Mouse (Mus musculus) duodenum, adult 2 months (tissue): ENCODE measurements around the gene Was. TPM values are rescaled to one million over a fixed set of nuclear protein-coding genes. Genes with fewer than 3 reads are reported as not detected.

Experiments
- polyA plus RNA-seq: library from polyadenylated mRNA; depleted of rRNA; stranded (reverse); fragments of >200 nt; gene quantifications from 2 replicates; pipeline ENCODE4 v1.2.3, GENCODE M21; 2012; ENCODE audit warnings: low replicate concordance; rRNA removed

Gene Was
- polyA plus RNA-seq, result 1.9 and 5.2 TPM in 2 replicates

GRCm38 (mm10) chrX:8090346-8090953 is at the start of gene Was:
TSS of gene Was (minus strand) at chrX:8090498.

GRCm38 (mm10) chrX:8132017-8132976 is 42.0 kb upstream of the Was start, which contains the start of gene Wdr13:
TSS of gene Wdr13 (minus strand) at chrX:8132892.

GRCm38 (mm10) chrX:8074430-8075014 is 15.8 kb downstream of the Was start, which contains the start of gene Suv39h1:
TSS of gene Suv39h1 (minus strand) at chrX:8074760.

Other genes with a start within 250 kb of the Was start
- 40.2 and 43.1 TPM in 2 replicates for gene Otud5, start 249.1 kb downstream of the Was start, polyA plus RNA-seq
- gene Pim2, start 212.2 kb downstream of the Was start, polyA plus RNA-seq, result 8.9 and 15.1 TPM in 2 replicates
- 113 and 128 TPM in 2 replicates for gene Slc35a2, start 206.5 kb downstream of the Was start, polyA plus RNA-seq
- 33.7 and 40.2 TPM in 2 replicates for gene Pqbp1, start 191.2 kb downstream of the Was start, polyA plus RNA-seq
- gene Timm17b, start 191.1 kb downstream of the Was start, polyA plus RNA-seq, result 50.6 and 53.9 TPM in 2 replicates
- gene Gm10491, start 182.7 kb downstream of the Was start, polyA plus RNA-seq, result not detected in 2 replicates
- gene Gm10490, start 181.0 kb downstream of the Was start, polyA plus RNA-seq, result not detected in 2 replicates
- 18.8 and 43.0 TPM in 2 replicates for gene Pcsk1n, start 170.7 kb downstream of the Was start, polyA plus RNA-seq
- gene Eras, start 161.9 kb downstream of the Was start, polyA plus RNA-seq, result not detected in 2 replicates
- gene Hdac6, start 142.6 kb downstream of the Was start, polyA plus RNA-seq, result 6.2 and 9.8 TPM in 2 replicates
- 0.24 and 0.27 TPM in 2 replicates for gene Gata1, start 112.4 kb downstream of the Was start, polyA plus RNA-seq
- gene Glod5, start 72.0 kb downstream of the Was start, polyA plus RNA-seq, result 15.0 and 16.6 TPM in 2 replicates
- gene Suv39h1, start 15.7 kb downstream of the Was start, polyA plus RNA-seq, result 4.7 and 7.2 TPM in 2 replicates
- 53.2 and 126 TPM in 2 replicates for gene Wdr13, start 42.4 kb upstream of the Was start, polyA plus RNA-seq
- 19.6 and 25.9 TPM in 2 replicates for gene Rbm3, start 55.4 kb upstream of the Was start, polyA plus RNA-seq
- gene Tbc1d25, start 85.7 kb upstream of the Was start, polyA plus RNA-seq, result 7.1 and 12.0 TPM in 2 replicates
- 149 and 236 TPM in 2 replicates for gene Ebp, start 103.0 kb upstream of the Was start, polyA plus RNA-seq
- gene Porcn, start 116.0 kb upstream of the Was start, polyA plus RNA-seq, result 5.3 and 20.6 TPM in 2 replicates
- 11.9 and 24.0 TPM in 2 replicates for gene Ftsj1, start 161.9 kb upstream of the Was start, polyA plus RNA-seq
- gene Slc38a5, start 180.6 kb upstream of the Was start, polyA plus RNA-seq, result 0.11 and 7.0 TPM in 2 replicates
- not detected in 2 replicates for gene Ssxb10, start 236.9 kb upstream of the Was start, polyA plus RNA-seq